ENCODE assay signal across 27 mouse cellular contexts in genomic region chr17:71216263-71216662, GRCm38 (mm10). TPM values are rescaled to one million over a fixed set of nuclear protein-coding genes. Genes with fewer than 3 reads are reported as not detected.
DNase-seq lines count a peak whose midpoint lies in the region; ATAC-seq and TF ChIP-seq lines count a peak whose summit lies in the region.
"Had no signal": no experiment of that assay in that cellular context is flagged by ENCODE, and none has a peak within 500 bp of the region (broad histone marks: within the 10 kb centered on the region; RNA-seq: fewer than 3 reads in every experiment).

No protein-coding gene starts in this region.

- no peak for ATAC-seq in G1E (ENCODE audit: extremely low read depth, insufficient number of reproducible peaks, low FRiP score, poor library complexity, severe bottlenecking)
- no peak for ATAC-seq in liver, embryonic 15.5 days (ENCODE audit: insufficient read depth)
- ATAC-seq in erythroblast, adult 5-6 weeks (replicated peaks; ENCODE audit: low FRiP score, poor library complexity, severe bottlenecking), result no peak
- ATAC-seq in megakaryocyte, adult 5-6 weeks (ENCODE audit: poor library complexity, severe bottlenecking), result no peak
- ATAC-seq: forebrain, embryonic 13.5 days; hindbrain, embryonic 16.5 days; midbrain, embryonic 13.5 days had no signal

- H3K4me3 ChIP-seq in G1E (ENCODE audit: low read depth, low read length), result peak overlapping the region; percentile 64; the same call in 1 of the 2 replicates
- 0 out of 2 replicates have a peak overlapping the region, but pooled peaks have one; percentile 1 for H3K4me3 ChIP-seq in liver, embryonic 15.5 days (replicated peaks)
- H3K4me3 ChIP-seq: embryonic facial prominence, embryonic 13.5 days; forebrain, embryonic 13.5 days; heart, embryonic 10.5 days; hindbrain, embryonic 10.5 days; limb, embryonic 15.5 days; midbrain, embryonic 13.5 days had no signal

- 75% methylated on average over 2 of the region's 2 CpGs for WGBS in liver, embryonic 15.5 days (ENCODE audit: insufficient replicate concordance)

- H3K4me1 ChIP-seq in G1E (ENCODE audit: insufficient read depth, low read depth, low read length), result peaks cover 81% of the 10 kb centered on the region
- H3K4me1 ChIP-seq in liver, embryonic 15.5 days (replicated peaks), result peaks cover 64% of the 10 kb centered on the region
- H3K4me1 ChIP-seq: forebrain, embryonic 13.5 days had no signal

- DNase-seq in A20 (ENCODE audit: low read depth, low spot score) (peak; percentile 53), G1E (ENCODE audit: low spot score) (no peak)
- peak; percentile 46 for DNase-seq in induced T-regulatory cell, adult 2 months (ENCODE audit: low read depth)
- DNase-seq in urinary bladder, postnatal 14 days (ENCODE audit: low spot score), result no peak
- no peak for DNase-seq in adrenal gland, adult 8-10 months
- DNase-seq: adrenal gland, postnatal 36 days; cerebellum, adult 11 months; cerebellum, adult 9-11 months; embryo, embryonic 11 days; gastrocnemius, postnatal 36 days; kidney, adult 11 months; layer of hippocampus, adult 9-11 months; lung, postnatal 10 days; right cerebral cortex, postnatal 14 days; spleen, adult 18-20 months had no signal

- H3K4me2 ChIP-seq in liver, embryonic 15.5 days, result peak overlapping the region; percentile 33
- H3K4me2 ChIP-seq: embryonic facial prominence, embryonic 13.5 days; forebrain, embryonic 13.5 days; limb, embryonic 15.5 days; midbrain, embryonic 13.5 days had no signal

- H3K27me3 ChIP-seq in G1E (ENCODE audit: insufficient read depth, low read length), result no peaks in the 10 kb centered on the region
- no peaks in the 10 kb centered on the region for H3K27me3 ChIP-seq in liver, embryonic 15.5 days
- H3K27me3 ChIP-seq: embryonic facial prominence, embryonic 13.5 days; forebrain, embryonic 13.5 days; limb, embryonic 15.5 days; megakaryocyte, embryonic 14.5 days; midbrain, embryonic 13.5 days had no signal

- TF ChIP-seq CTCF in G1E (IDR thresholded peaks at IDR 0.05; ENCODE audit: low read depth, low read length), result no peak

- H3K9me3 ChIP-seq in G1E (replicated peaks), result peaks cover 9% of the 10 kb centered on the region
- H3K9me3 ChIP-seq in liver, embryonic 15.5 days (replicated peaks), result no peaks in the 10 kb centered on the region
- H3K9me3 ChIP-seq: embryonic facial prominence, embryonic 13.5 days; forebrain, embryonic 13.5 days; heart, embryonic 10.5 days; limb, embryonic 15.5 days; midbrain, embryonic 13.5 days had no signal

- peaks cover 65% of the 10 kb centered on the region for H3K36me3 ChIP-seq in G1E (replicated peaks)
- peaks cover 51% of the 10 kb centered on the region for H3K36me3 ChIP-seq in liver, embryonic 15.5 days (replicated peaks)

- 0 out of 2 replicates have a peak overlapping the region, but pooled peaks have one; percentile 1 for H3K27ac ChIP-seq in liver, embryonic 15.5 days (replicated peaks)
- H3K27ac ChIP-seq: embryonic facial prominence, embryonic 13.5 days; forebrain, embryonic 13.5 days; heart, embryonic 10.5 days; hindbrain, embryonic 10.5 days; kidney, postnatal 0 days; limb, embryonic 15.5 days; midbrain, embryonic 13.5 days had no signal

- no peak overlapping the region for H3K9ac ChIP-seq in liver, embryonic 15.5 days
- H3K9ac ChIP-seq: embryonic facial prominence, embryonic 13.5 days; forebrain, embryonic 13.5 days; limb, embryonic 15.5 days; midbrain, embryonic 13.5 days had no signal

RNA-seq across cellular contexts. Expression of gene Lpin2, which starts 33.9 kb away (rescaled TPM):
- 112 and 169 TPM in 2 replicates for total RNA-seq in G1E (2014; fragmentation: Nextera tagmentation)
- total RNA-seq in G1E (2017), result 147 and 155 TPM in 2 replicates
- 37.3 and 44.3 TPM in 2 replicates for polyA plus RNA-seq in G1E (2012)
- 42.3 and 46.7 TPM in 2 replicates for polyA plus RNA-seq in liver, embryonic 15.5 days (2015; fragmentation: Nextera tagmentation; extraction: Ambion mirVana)
- total RNA-seq in erythroblast, adult 5-6 weeks (2015; ENCODE audit: low replicate concordance), result 751 and 838 TPM in 2 replicates
- 1,646 and 2,072 TPM in 2 replicates for total RNA-seq in erythroblast, adult 5-6 weeks (2017; ENCODE audit: low replicate concordance)
- 10 to 100 TPM; 43.3 to 68.5 (median 55.2) TPM for total RNA-seq in adrenal gland, adult 8-10 months (2022)
- 21.7 and 25.3 TPM in 2 replicates for total RNA-seq in megakaryocyte, adult 5-6 weeks (2015)
- 31.4 and 38.1 TPM in 2 replicates for total RNA-seq in megakaryocyte, adult 5-6 weeks (2017)

Comparison
In these comparisons a context has a peak if more than half of its experiments do, and no peak if none do; other contexts are left out.
1. DNase-seq: peak in A20 (single experiment) and induced T-regulatory cell, adult 2 months (single experiment); none in G1E (single experiment), urinary bladder, postnatal 14 days (single experiment) and adrenal gland, adult 8-10 months (single experiment).
2. RNA of gene Lpin2, which starts 33.9 kb away (total RNA-seq): 751 to 2,072 TPM in erythroblast, adult 5-6 weeks; 112 to 169 TPM in G1E, 43.3 to 68.5 TPM in adrenal gland, adult 8-10 months and 21.7 to 38.1 TPM in megakaryocyte, adult 5-6 weeks; every median in the first group is over 4 times any median in the second.